Mouse (Mus musculus) fat pad, adult 2 months (tissue): ENCODE results near the gene H1foo.

Source experiments
- DNase-seq: peaks from one replicate; pipeline ENCODE4 v3.0.0-alpha.2; 2011; ENCODE audit warnings: low read depth, low spot score; ENCODE audit errors: extremely low read depth

H1foo gene

GRCm38 (mm10) chr6:115926416-115926815 lies 18.3 kb upstream of the H1foo start:
- no peak for DNase-seq

DNA sequence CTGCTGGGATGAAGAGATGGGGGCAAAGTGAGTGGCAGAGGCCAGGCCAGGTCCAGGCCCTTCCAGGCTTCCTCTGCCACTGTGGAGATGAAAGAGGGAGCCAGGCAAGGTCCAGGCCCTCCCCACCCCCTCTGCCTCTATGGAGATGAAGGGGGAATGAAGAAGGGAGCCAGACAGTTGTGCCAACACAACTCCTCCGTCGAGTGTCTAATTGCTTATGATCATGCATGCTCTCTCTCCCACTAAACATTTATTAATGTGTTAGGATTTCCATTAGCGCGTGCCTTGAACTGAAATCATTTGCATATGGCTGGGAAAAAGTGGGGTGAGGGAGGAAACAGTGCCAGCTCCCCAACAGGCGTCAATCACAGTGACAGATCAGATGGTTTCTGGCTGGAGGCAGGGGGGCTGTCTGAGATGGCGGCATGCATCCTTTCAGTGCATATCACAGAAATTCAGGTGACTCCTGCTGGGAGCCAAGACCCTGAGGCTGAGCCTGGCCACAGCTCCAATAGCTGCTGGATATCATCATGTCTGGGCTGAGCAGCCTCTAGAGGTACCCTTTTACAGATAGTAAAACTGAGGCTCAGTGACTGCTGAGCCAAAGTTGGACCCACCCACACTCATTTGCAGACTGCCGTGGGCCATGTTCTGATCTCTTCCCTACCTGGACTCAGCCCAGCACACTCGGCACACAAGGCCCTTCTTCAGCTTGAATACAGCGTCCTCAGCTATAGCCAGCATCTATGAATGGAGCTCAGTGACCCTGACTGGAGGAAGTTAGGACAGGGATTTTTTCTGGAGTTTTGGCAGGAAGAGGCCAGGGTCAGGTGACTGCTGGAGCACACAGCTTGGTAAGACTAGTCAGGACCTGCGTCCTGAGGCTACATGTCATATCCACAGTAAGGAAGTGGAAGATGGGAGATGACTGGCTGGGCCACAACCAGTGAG lies 17.2 kb upstream of the H1foo start:
- no peak for DNase-seq

GRCm38 (mm10) chr6:115930018-115930417 lies 14.7 kb upstream of the H1foo start:
- DNase-seq: no peak

DNA sequence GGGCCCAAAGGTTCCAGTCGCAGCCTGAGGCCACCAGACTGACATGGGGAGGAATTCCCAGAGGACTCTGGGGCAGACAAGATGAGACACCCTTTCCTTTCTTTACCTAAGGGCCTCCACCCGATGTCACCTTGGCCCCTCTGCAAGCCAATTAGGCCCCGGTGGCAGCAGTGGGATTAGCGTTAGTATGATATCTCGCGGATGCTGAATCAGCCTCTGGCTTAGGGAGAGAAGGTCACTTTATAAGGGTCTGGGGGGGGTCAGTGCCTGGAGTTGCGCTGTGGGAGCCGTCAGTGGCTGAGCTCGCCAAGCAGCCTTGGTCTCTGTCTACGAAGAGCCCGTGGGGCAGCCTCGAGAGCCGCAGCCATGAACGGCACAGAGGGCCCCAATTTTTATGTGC lies 13.1 kb upstream of the H1foo start, which contains the start of gene Rho:
Gene Rho (plus strand): TSS at position 110 of the 400 bp plus-strand sequence.
- DNase-seq: no peak

- no peak for DNase-seq
Observed at GRCm38 (mm10) chr6:115932391-115932790, 12.3 kb upstream of the H1foo start.

DNA sequence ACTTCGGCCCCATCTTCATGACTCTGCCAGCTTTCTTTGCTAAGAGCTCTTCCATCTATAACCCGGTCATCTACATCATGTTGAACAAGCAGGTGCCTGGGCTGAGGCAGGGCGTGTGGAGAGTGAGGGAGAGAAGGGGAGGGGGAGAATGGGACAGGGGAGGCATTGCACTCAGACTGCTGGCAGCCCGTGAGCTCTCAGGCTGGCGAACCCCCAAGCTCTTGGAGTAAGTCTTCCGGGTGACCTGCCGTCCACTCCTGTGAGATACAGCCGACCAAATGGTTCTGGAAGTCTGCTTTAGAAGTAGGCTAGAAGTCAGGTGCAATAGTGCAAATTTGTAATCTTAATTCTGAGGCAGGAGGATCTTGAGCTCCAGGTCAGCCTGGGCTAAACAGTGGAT lies 9.2 kb upstream of the H1foo start:
- no peak for DNase-seq

- no peak for DNase-seq
Observed at GRCm38 (mm10) chr6:115938011-115938410, 6.7 kb upstream of the H1foo start.

GRCm38 (mm10) chr6:115938798-115939197 lies 5.9 kb upstream of the H1foo start:
- no peak for DNase-seq

GRCm38 (mm10) chr6:115940603-115941002 lies 4.1 kb upstream of the H1foo start:
- DNase-seq: no peak

DNA sequence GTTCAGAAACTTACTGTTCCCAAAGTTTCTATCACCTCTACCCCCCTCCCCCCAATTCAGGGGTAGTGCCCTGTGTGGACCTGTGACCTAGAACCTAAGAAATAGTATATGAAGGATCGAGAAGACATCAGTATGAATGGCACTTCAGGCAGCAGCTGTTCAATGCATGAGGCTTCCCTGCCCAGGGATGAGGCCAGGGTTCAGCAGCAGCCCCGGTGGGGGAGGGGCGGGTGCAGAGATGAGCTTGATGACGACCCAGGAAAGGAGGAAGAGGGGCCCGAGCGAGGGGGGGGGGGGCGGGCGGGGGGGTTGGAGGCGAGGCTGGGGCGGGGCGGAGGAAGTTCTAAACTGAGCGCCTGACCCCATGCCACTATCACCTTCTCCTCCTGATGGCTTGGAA lies 3.6 kb upstream of the H1foo start:
- DNase-seq: no peak

DNA sequence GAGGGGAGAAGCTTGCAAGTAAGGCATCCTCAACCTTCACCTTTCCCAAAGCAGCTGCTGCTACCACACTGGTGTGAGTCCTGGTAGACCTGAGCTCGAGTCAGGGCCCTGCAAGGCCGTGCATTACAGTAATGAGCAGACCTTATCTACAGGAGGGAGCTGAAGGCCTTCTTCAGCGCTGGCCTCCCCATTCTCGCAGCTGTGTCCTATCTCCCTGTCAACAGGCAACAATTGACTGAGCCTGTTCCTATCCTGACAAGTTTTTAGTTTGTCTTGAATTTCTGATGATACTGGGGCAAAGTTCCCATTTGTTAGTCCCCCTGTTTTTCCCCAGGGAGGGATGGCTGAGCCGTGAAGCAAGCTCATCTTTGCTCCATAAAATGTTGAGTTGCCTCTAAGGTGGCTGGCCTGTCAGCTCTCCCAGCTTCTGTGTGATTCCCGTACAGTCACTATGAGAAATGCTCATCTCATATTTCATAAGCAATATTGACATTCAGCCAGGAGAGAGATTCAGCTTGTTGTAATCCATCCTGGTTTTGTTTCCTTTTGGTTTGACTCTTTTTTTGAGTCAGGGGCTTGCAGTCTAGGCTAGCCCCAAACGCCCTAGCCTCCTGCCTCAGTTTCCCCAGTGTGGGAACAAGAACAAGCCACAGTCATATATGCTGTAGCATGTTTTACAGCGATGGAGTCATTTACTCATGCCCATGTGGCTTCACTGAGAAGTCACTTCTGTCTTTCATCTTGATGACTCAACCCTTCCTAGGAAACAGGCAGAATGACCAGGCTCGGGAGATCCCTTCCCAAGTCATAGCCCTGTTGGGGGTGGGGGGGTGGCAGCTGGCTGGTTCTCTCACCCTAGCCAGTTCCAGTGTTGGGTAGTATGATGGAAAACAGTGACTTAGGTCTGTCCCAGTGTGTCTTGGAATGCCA lies 975 bp upstream of the H1foo start:
- DNase-seq: no peak

GRCm38 (mm10) chr6:115945633-115946032 lies 895 bp downstream of the H1foo start:
- no peak for DNase-seq

DNA sequence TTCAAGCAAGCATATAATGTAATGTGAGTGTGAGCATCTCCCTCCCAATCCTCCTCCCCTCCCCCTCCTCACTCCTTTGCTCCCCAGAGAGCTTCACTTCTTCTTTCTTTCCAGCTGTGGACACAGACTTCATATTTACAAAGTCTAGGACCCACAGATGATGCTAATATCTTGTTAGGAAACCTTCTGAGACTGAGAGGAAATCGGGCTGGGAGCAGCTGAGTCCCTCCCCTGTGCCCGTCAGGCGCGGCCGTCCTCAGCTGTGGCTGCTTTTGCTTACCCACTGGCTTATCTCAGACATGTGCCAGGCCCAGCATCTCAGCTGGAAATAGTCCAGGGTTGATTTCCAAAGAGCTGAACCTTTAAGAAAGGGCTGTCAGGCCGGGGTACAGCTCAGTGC lies 1.7 kb downstream of the H1foo start:
- no peak for DNase-seq

DNA sequence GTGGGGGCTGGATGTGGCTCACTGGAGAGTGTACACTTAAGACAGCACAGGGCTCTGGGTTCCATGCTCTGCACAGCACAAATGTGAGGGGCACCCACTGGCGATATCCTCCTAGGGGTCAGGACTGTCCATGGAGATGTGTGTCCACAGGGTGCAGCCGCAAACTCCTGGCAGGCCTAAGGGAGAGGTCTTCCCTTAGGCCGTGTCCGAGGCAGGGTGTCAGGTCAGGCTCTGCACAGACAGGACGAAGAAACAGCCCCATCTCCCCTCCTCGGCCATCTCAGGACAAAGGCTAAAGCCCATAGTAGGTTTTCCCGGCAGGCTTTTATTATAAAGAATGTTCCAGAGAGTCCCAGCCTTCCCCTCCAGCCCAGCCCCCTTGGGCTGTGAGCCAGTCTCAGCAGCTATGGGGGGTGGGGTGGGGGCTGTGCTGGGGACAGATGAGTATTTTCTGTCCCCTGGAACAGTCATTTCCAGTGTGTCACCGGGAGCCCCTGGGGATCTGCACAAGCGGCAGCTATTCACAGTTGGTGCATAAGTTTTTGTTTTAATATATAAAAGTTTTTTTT lies 9.9 kb downstream of the H1foo start:
- no peak for DNase-seq

GRCm38 (mm10) chr6:115955169-115955568 lies 10.4 kb downstream of the H1foo start:
- no peak for DNase-seq

GRCm38 (mm10) chr6:115955664-115956063 lies 10.9 kb downstream of the H1foo start:
- DNase-seq: no peak

GRCm38 (mm10) chr6:115956418-115956921 lies 11.7 kb downstream of the H1foo start:
- DNase-seq: no peak

- no peak for DNase-seq
Observed at GRCm38 (mm10) chr6:115956922-115957601, 12.3 kb downstream of the H1foo start.

DNA sequence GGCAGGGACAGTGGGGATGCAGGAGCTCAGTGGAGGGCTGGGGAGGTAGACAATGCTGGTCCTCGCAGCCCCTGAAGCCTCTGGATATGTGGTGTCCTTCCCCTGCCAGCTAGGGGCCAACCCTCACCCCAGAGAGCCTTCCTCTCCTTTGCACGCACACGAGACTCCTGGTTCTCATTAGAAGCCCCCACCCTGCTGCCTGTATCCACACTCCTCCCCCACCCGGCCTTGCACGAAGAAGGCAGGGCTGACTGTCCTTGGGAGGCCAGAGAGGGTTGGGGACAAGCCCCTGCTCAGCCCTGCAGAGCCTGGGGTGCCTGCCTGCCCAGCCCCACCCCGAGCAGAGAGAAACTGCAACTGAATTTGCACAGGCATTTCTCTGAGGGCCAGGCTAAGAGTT lies 12.9 kb downstream of the H1foo start:
- DNase-seq: no peak

- no peak for DNase-seq
Observed at GRCm38 (mm10) chr6:115958445-115958844, 13.7 kb downstream of the H1foo start.
